Mouse (Mus musculus): ENCODE results near the gene Kdelr1. TPM values are rescaled to one million over a fixed set of nuclear protein-coding genes. Genes with fewer than 3 reads are reported as not detected.

The Kdelr1 gene
- polyA plus RNA-seq, 1 experiment = 197 TPM

GRCm38 (mm10) chr7:45919761-45920160 is 47.2 kb downstream of the Kdelr1 start:
- TF ChIP-seq POLR2A (IDR thresholded peaks at IDR 0.05; ENCODE audit: borderline replicate concordance, extremely low read depth, insufficient read depth, insufficient read length, poor library complexity, severe bottlenecking) (no peak), CTCF (IDR thresholded peaks at IDR 0.05; ENCODE audit: borderline replicate concordance, extremely low read depth, insufficient read depth, insufficient read length) (no peak)
- no peak for DNase-seq (ENCODE audit: low read depth)

- TF ChIP-seq POLR2A (IDR thresholded peaks at IDR 0.05; ENCODE audit: borderline replicate concordance, extremely low read depth, insufficient read depth, insufficient read length, poor library complexity, severe bottlenecking) = no peak
- no peak for TF ChIP-seq CTCF (IDR thresholded peaks at IDR 0.05; ENCODE audit: borderline replicate concordance, extremely low read depth, insufficient read depth, insufficient read length)
- DNase-seq (ENCODE audit: low read depth) = no peak
These were observed 48.1 kb downstream of the Kdelr1 start for GRCm38 (mm10) chr7:45920583-45921241.

GRCm38 (mm10) chr7:45921242-45921621 is 48.7 kb downstream of the Kdelr1 start, which contains the start of gene Emp3:
Emp3 (minus strand) TSS chr7:45921404.
- TF ChIP-seq POLR2A (IDR thresholded peaks at IDR 0.05; ENCODE audit: borderline replicate concordance, extremely low read depth, insufficient read depth, insufficient read length, poor library complexity, severe bottlenecking) (no peak), CTCF (IDR thresholded peaks at IDR 0.05; ENCODE audit: borderline replicate concordance, extremely low read depth, insufficient read depth, insufficient read length) (no peak)
- no peak for DNase-seq (ENCODE audit: low read depth)

GRCm38 (mm10) chr7:45921950-45922600 is 49.5 kb downstream of the Kdelr1 start:
- no peak for TF ChIP-seq POLR2A (IDR thresholded peaks at IDR 0.05; ENCODE audit: borderline replicate concordance, extremely low read depth, insufficient read depth, insufficient read length, poor library complexity, severe bottlenecking)
- TF ChIP-seq CTCF (IDR thresholded peaks at IDR 0.05; ENCODE audit: borderline replicate concordance, extremely low read depth, insufficient read depth, insufficient read length) = no peak
- DNase-seq (ENCODE audit: low read depth) = no peak

GRCm38 (mm10) chr7:45922928-45923761 is 50.6 kb downstream of the Kdelr1 start:
- TF ChIP-seq POLR2A (IDR thresholded peaks at IDR 0.05; ENCODE audit: borderline replicate concordance, extremely low read depth, insufficient read depth, insufficient read length, poor library complexity, severe bottlenecking) (peak; percentile 44; the same call in 1 of the 2 replicates), CTCF (IDR thresholded peaks at IDR 0.05; ENCODE audit: borderline replicate concordance, extremely low read depth, insufficient read depth, insufficient read length) (no peak)
- peak; percentile 98 for DNase-seq (ENCODE audit: low read depth)

GRCm38 (mm10) chr7:45923762-45924428 is 51.3 kb downstream of the Kdelr1 start, which contains the start of gene Ccdc114:
Ccdc114 (plus strand) TSS chr7:45924072.
- TF ChIP-seq POLR2A (IDR thresholded peaks at IDR 0.05; ENCODE audit: borderline replicate concordance, extremely low read depth, insufficient read depth, insufficient read length, poor library complexity, severe bottlenecking) = no peak
- no peak for TF ChIP-seq CTCF (IDR thresholded peaks at IDR 0.05; ENCODE audit: borderline replicate concordance, extremely low read depth, insufficient read depth, insufficient read length)
- peak; percentile 49 for DNase-seq (ENCODE audit: low read depth)

- TF ChIP-seq CTCF (IDR thresholded peaks at IDR 0.05; ENCODE audit: borderline replicate concordance, extremely low read depth, insufficient read depth, insufficient read length) (no peak), POLR2A (IDR thresholded peaks at IDR 0.05; ENCODE audit: borderline replicate concordance, extremely low read depth, insufficient read depth, insufficient read length, poor library complexity, severe bottlenecking) (no peak)
- no peak for DNase-seq (ENCODE audit: low read depth)
These were observed 51.9 kb downstream of the Kdelr1 start for GRCm38 (mm10) chr7:45924429-45924816.

GRCm38 (mm10) chr7:45928626-45929295 is 56.2 kb downstream of the Kdelr1 start:
- TF ChIP-seq CTCF (IDR thresholded peaks at IDR 0.05; ENCODE audit: borderline replicate concordance, extremely low read depth, insufficient read depth, insufficient read length) (no peak), POLR2A (IDR thresholded peaks at IDR 0.05; ENCODE audit: borderline replicate concordance, extremely low read depth, insufficient read depth, insufficient read length, poor library complexity, severe bottlenecking) (no peak)
- peak; percentile 54 for DNase-seq (ENCODE audit: low read depth)

- no peak for DNase-seq (ENCODE audit: low read depth)
- TF ChIP-seq CTCF (IDR thresholded peaks at IDR 0.05; ENCODE audit: borderline replicate concordance, extremely low read depth, insufficient read depth, insufficient read length) (no peak), POLR2A (IDR thresholded peaks at IDR 0.05; ENCODE audit: borderline replicate concordance, extremely low read depth, insufficient read depth, insufficient read length, poor library complexity, severe bottlenecking) (no peak)
These were observed 57.1 kb downstream of the Kdelr1 start for GRCm38 (mm10) chr7:45929688-45930087.

Other genes starting within 250 kb of the Kdelr1 start
- gene Rasip1, start 245.3 kb upstream of the Kdelr1 start, polyA plus RNA-seq (2012; rRNA removed) = 11.6 and 17.6 TPM in 2 replicates
- gene Mamstr, start 232.8 kb upstream of the Kdelr1 start, polyA plus RNA-seq (2012; rRNA removed) = 3.2 and 4.0 TPM in 2 replicates
- 0.10 and 0.16 TPM in 2 replicates for gene Fut2, start 206.4 kb upstream of the Kdelr1 start, polyA plus RNA-seq (2012; rRNA removed)
- 0.64 and 2.1 TPM in 2 replicates for gene Ntn5, start 188.8 kb upstream of the Kdelr1 start, polyA plus RNA-seq (2012; rRNA removed)
- gene Sec1, start 178.4 kb upstream of the Kdelr1 start, polyA plus RNA-seq (2012; rRNA removed) = 0.66 and 1.1 TPM in 2 replicates
- gene Car11, start 172.9 kb upstream of the Kdelr1 start, polyA plus RNA-seq (2012; rRNA removed) = 81.4 and 108 TPM in 2 replicates
- gene Dbp, start 167.7 kb upstream of the Kdelr1 start, polyA plus RNA-seq (2012; rRNA removed) = 7.6 and 8.4 TPM in 2 replicates
- gene Rpl18, start 157.3 kb upstream of the Kdelr1 start, polyA plus RNA-seq (2012; rRNA removed) = 640 and 749 TPM in 2 replicates
- 33.0 and 39.8 TPM in 2 replicates for gene Sphk2, start 154.8 kb upstream of the Kdelr1 start, polyA plus RNA-seq (2012; rRNA removed)
- gene Fam83e, start 151.6 kb upstream of the Kdelr1 start, polyA plus RNA-seq (2012; rRNA removed) = 0.68 and 0.83 TPM in 2 replicates
- not detected in 2 replicates for gene Spaca4, start 147.0 kb upstream of the Kdelr1 start, polyA plus RNA-seq (2012; rRNA removed)
- gene Lmtk3, start 89.0 kb upstream of the Kdelr1 start, polyA plus RNA-seq (2012; rRNA removed) = 328 and 336 TPM in 2 replicates
- 2.0 and 2.3 TPM in 2 replicates for gene Sult2b1, start 88.1 kb upstream of the Kdelr1 start, polyA plus RNA-seq (2012; rRNA removed)
- 246 and 277 TPM in 2 replicates for gene Cyth2, start 58.2 kb upstream of the Kdelr1 start, polyA plus RNA-seq (2012; rRNA removed)
- gene Kcnj14, start 48.0 kb upstream of the Kdelr1 start, polyA plus RNA-seq (2012; rRNA removed) = 1.3 and 1.9 TPM in 2 replicates
- 23.4 and 25.5 TPM in 2 replicates for gene Grwd1, start 41.8 kb upstream of the Kdelr1 start, polyA plus RNA-seq (2012; rRNA removed)
- 13.2 and 31.1 TPM in 2 replicates for gene Grin2d, start 5.6 kb downstream of the Kdelr1 start, polyA plus RNA-seq (2012; rRNA removed)
- 0.30 and 0.41 TPM in 2 replicates for gene Syngr4, start 23.9 kb downstream of the Kdelr1 start, polyA plus RNA-seq (2012; rRNA removed)
- 19.1 and 23.3 TPM in 2 replicates for gene Tmem143, start 24.2 kb downstream of the Kdelr1 start, polyA plus RNA-seq (2012; rRNA removed)
- 27.7 and 27.8 TPM in 2 replicates for gene Emp3, start 48.6 kb downstream of the Kdelr1 start, polyA plus RNA-seq (2012; rRNA removed)
- 5.8 and 7.6 TPM in 2 replicates for gene Ccdc114, start 51.3 kb downstream of the Kdelr1 start, polyA plus RNA-seq (2012; rRNA removed)
- gene Abcc6, start 157.5 kb downstream of the Kdelr1 start, polyA plus RNA-seq (2012; rRNA removed) = 1.2 and 1.4 TPM in 2 replicates
- 38.5 and 52.6 TPM in 2 replicates for gene Nomo1, start 160.9 kb downstream of the Kdelr1 start, polyA plus RNA-seq (2012; rRNA removed)
- gene Kcnj11, start 228.0 kb downstream of the Kdelr1 start, polyA plus RNA-seq (2012; rRNA removed) = 15.0 and 22.7 TPM in 2 replicates

Data from brain, embryonic 14.5 days (tissue).